ENCODE assay signal across 8 mouse cellular contexts in the genomic region with DNA sequence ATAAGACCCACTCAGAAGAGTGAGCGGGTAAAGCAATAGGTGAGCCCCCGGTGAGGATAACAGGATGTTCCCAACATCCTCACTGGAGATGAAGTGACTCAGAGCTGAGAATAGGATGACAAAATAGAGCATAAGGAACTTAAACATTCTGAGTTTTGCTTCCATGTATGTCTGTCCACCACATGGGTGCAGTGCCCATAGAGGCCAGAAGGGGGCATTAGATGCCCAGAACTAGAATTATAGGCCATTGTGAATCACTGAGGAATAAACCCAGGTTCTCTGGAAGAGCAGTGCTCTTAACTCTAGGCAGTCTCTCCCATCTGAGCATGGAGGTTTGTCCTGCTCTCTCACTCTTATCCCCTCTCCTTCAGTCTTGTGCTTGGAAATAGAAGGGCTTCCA. TPM values are rescaled to one million over a fixed set of nuclear protein-coding genes. Genes with fewer than 3 reads are reported as not detected.
A peak's percentile ranks its signal among the peaks of the same experiment; 100 is the strongest.
DNase-seq lines count a peak whose midpoint lies in the region; ATAC-seq lines count a peak whose summit lies in the region.

No protein-coding gene starts in this region.

- no peaks in the 10 kb centered on the region for H3K36me3 ChIP-seq in forebrain, embryonic 14.5 days (ENCODE audit: control insufficient read depth, insufficient read depth, low read length)
- H3K36me3 ChIP-seq in forebrain, embryonic 16.5 days (ENCODE audit: control insufficient read depth, insufficient read depth), result no peaks in the 10 kb centered on the region
- H3K36me3 ChIP-seq in midbrain, embryonic 11.5 days (ENCODE audit: control insufficient read depth, insufficient read depth, low read length), result no peaks in the 10 kb centered on the region
- no peaks in the 10 kb centered on the region for H3K36me3 ChIP-seq in midbrain, embryonic 16.5 days (ENCODE audit: control insufficient read depth, insufficient read depth, low read length)
- H3K36me3 ChIP-seq in heart, embryonic 11.5 days (ENCODE audit: control insufficient read depth, insufficient read depth, low read length), result 0 out of 2 replicates have a peak, but pooled peaks cover 7% of the 10 kb centered on the region

- no peak overlapping the region for H3K4me3 ChIP-seq in forebrain, embryonic 14.5 days (ENCODE audit: low read depth, low read length)
- no peak overlapping the region for H3K4me3 ChIP-seq in forebrain, embryonic 16.5 days (replicated peaks; ENCODE audit: low read length)
- no peak overlapping the region for H3K4me3 ChIP-seq in midbrain, embryonic 11.5 days (ENCODE audit: low read depth, low read length)
- no peak overlapping the region for H3K4me3 ChIP-seq in midbrain, embryonic 16.5 days (ENCODE audit: low read depth, low read length)
- H3K4me3 ChIP-seq in heart, embryonic 11.5 days (ENCODE audit: low read depth, low read length), result no peak overlapping the region

- no peak overlapping the region for H3K4me2 ChIP-seq in forebrain, embryonic 14.5 days (ENCODE audit: low read length)
- no peak overlapping the region for H3K4me2 ChIP-seq in forebrain, embryonic 16.5 days (ENCODE audit: low read length)
- no peak overlapping the region for H3K4me2 ChIP-seq in midbrain, embryonic 11.5 days
- H3K4me2 ChIP-seq in midbrain, embryonic 16.5 days (ENCODE audit: low read length), result no peak overlapping the region
- H3K4me2 ChIP-seq in heart, embryonic 11.5 days, result no peak overlapping the region

- no peak for ATAC-seq in forebrain, embryonic 14.5 days
- no peak for ATAC-seq in forebrain, embryonic 16.5 days
- ATAC-seq in midbrain, embryonic 11.5 days (ENCODE audit: low FRiP score), result no peak
- no peak for ATAC-seq in midbrain, embryonic 16.5 days
- no peak for ATAC-seq in heart, embryonic 11.5 days (replicated peaks; ENCODE audit: insufficient number of reproducible peaks, low FRiP score, low TSS enrichment)

- no peaks in the 10 kb centered on the region for H3K9me3 ChIP-seq in forebrain, embryonic 14.5 days (replicated peaks; ENCODE audit: control insufficient read depth, low read length)
- H3K9me3 ChIP-seq in forebrain, embryonic 16.5 days (ENCODE audit: control insufficient read depth, low read length), result no peaks in the 10 kb centered on the region
- H3K9me3 ChIP-seq in midbrain, embryonic 11.5 days (ENCODE audit: control insufficient read depth, low read length), result no peaks in the 10 kb centered on the region
- no peaks in the 10 kb centered on the region for H3K9me3 ChIP-seq in midbrain, embryonic 16.5 days (replicated peaks; ENCODE audit: control insufficient read depth, low read length, poor library complexity, severe bottlenecking)
- no peaks in the 10 kb centered on the region for H3K9me3 ChIP-seq in heart, embryonic 11.5 days (replicated peaks; ENCODE audit: control insufficient read depth, low read length)

- peak; percentile 34 for DNase-seq in forebrain, embryonic 14.5 days (ENCODE audit: low spot score)
- DNase-seq in midbrain, embryonic 11.5 days (ENCODE audit: low spot score, missing footprints), result peak; percentile 84
- DNase-seq in embryo, embryonic 11 days, result peak; percentile 41
- DNase-seq in naive thymus-derived CD4-positive, alpha-beta T cell, adult 2 months (ENCODE audit: low read depth), result peak; percentile 33
- DNase-seq in layer of hippocampus, adult 11-12 months (ENCODE audit: low spot score), result no peak

- 91% methylated on average over 2 of the region's 2 CpGs for WGBS in forebrain, embryonic 14.5 days
- WGBS in forebrain, embryonic 16.5 days, result 86% methylated on average over 2 of the region's 2 CpGs
- WGBS in midbrain, embryonic 11.5 days, result 78% methylated on average over 2 of the region's 2 CpGs
- 88% methylated on average over 2 of the region's 2 CpGs for WGBS in midbrain, embryonic 16.5 days
- WGBS in heart, embryonic 11.5 days (ENCODE audit: insufficient replicate concordance), result 78% methylated on average over 2 of the region's 2 CpGs

- no peak overlapping the region for H3K27ac ChIP-seq in forebrain, embryonic 14.5 days (ENCODE audit: low read depth, low read length)
- no peak overlapping the region for H3K27ac ChIP-seq in forebrain, embryonic 16.5 days (ENCODE audit: low read length)
- H3K27ac ChIP-seq in midbrain, embryonic 11.5 days (ENCODE audit: low read depth, low read length), result no peak overlapping the region
- H3K27ac ChIP-seq in midbrain, embryonic 16.5 days (ENCODE audit: low read length), result no peak overlapping the region
- H3K27ac ChIP-seq in heart, embryonic 11.5 days (ENCODE audit: low read depth, low read length), result no peak overlapping the region

- H3K9ac ChIP-seq in forebrain, embryonic 14.5 days (ENCODE audit: low read length), result no peak overlapping the region
- no peak overlapping the region for H3K9ac ChIP-seq in forebrain, embryonic 16.5 days (replicated peaks; ENCODE audit: low read depth, low read length)
- no peak overlapping the region for H3K9ac ChIP-seq in midbrain, embryonic 11.5 days (ENCODE audit: low read length)
- no peak overlapping the region for H3K9ac ChIP-seq in midbrain, embryonic 16.5 days (ENCODE audit: low read depth, low read length)
- H3K9ac ChIP-seq in heart, embryonic 11.5 days (ENCODE audit: low read depth, low read length), result no peak overlapping the region

- no peaks in the 10 kb centered on the region for H3K4me1 ChIP-seq in forebrain, embryonic 14.5 days (ENCODE audit: control insufficient read depth, insufficient read depth, low read length)
- H3K4me1 ChIP-seq in forebrain, embryonic 16.5 days (replicated peaks; ENCODE audit: control insufficient read depth, insufficient read depth, low read length), result no peaks in the 10 kb centered on the region
- peaks cover 3% of the 10 kb centered on the region; the same call in 1 of the 2 replicates for H3K4me1 ChIP-seq in midbrain, embryonic 11.5 days (ENCODE audit: control insufficient read depth, insufficient read depth, low read length)
- 0 out of 2 replicates have a peak, but pooled peaks cover 3% of the 10 kb centered on the region for H3K4me1 ChIP-seq in midbrain, embryonic 16.5 days (ENCODE audit: control insufficient read depth, insufficient read depth, low read length)
- H3K4me1 ChIP-seq in heart, embryonic 11.5 days (ENCODE audit: control insufficient read depth, insufficient read depth, low read length), result no peaks in the 10 kb centered on the region

- no peaks in the 10 kb centered on the region for H3K27me3 ChIP-seq in forebrain, embryonic 14.5 days (replicated peaks; ENCODE audit: control insufficient read depth, insufficient read depth, low read length)
- H3K27me3 ChIP-seq in forebrain, embryonic 16.5 days (replicated peaks; ENCODE audit: control insufficient read depth, insufficient read depth, low read length), result no peaks in the 10 kb centered on the region
- no peaks in the 10 kb centered on the region for H3K27me3 ChIP-seq in midbrain, embryonic 11.5 days (ENCODE audit: control insufficient read depth, insufficient read depth, low read length)
- H3K27me3 ChIP-seq in midbrain, embryonic 16.5 days (ENCODE audit: control insufficient read depth, insufficient read depth, low read depth, low read length), result no peaks in the 10 kb centered on the region
- no peaks in the 10 kb centered on the region for H3K27me3 ChIP-seq in heart, embryonic 11.5 days (ENCODE audit: control insufficient read depth, insufficient read depth, low read length)

RNA-seq across cellular contexts. Expression of a gene that starts 12.4 kb away (rescaled TPM):
- 0.09 and 0.23 TPM in 2 replicates for polyA plus RNA-seq in forebrain, embryonic 14.5 days (2014; fragmentation: Nextera tagmentation; extraction: Ambion mirVana)
- 0.25 and 0.46 TPM in 2 replicates for polyA plus RNA-seq in forebrain, embryonic 16.5 days (2015; fragmentation: Nextera tagmentation; extraction: Ambion mirVana)
- polyA plus RNA-seq in midbrain, embryonic 11.5 days (2014; fragmentation: Nextera tagmentation; extraction: Ambion mirVana), result 0.08 and 0.22 TPM in 2 replicates
- 0.19 and 0.25 TPM in 2 replicates for polyA plus RNA-seq in midbrain, embryonic 16.5 days (2015; fragmentation: Nextera tagmentation; extraction: Ambion mirVana)
- 50.9 and 62.4 TPM in 2 replicates for polyA plus RNA-seq in heart, embryonic 11.5 days (2014; fragmentation: Nextera tagmentation; extraction: Ambion mirVana)

RNA-seq across cellular contexts. Expression of a gene that starts 16.7 kb away (rescaled TPM):
- polyA plus RNA-seq in forebrain, embryonic 14.5 days (2014; fragmentation: Nextera tagmentation; extraction: Ambion mirVana), result 4.7 and 5.8 TPM in 2 replicates
- polyA plus RNA-seq in forebrain, embryonic 16.5 days (2015; fragmentation: Nextera tagmentation; extraction: Ambion mirVana), result 3.6 and 6.0 TPM in 2 replicates
- 4.2 and 5.7 TPM in 2 replicates for polyA plus RNA-seq in midbrain, embryonic 11.5 days (2014; fragmentation: Nextera tagmentation; extraction: Ambion mirVana)
- 4.3 TPM in 2 replicates for polyA plus RNA-seq in midbrain, embryonic 16.5 days (2015; fragmentation: Nextera tagmentation; extraction: Ambion mirVana)
- polyA plus RNA-seq in heart, embryonic 11.5 days (2014; fragmentation: Nextera tagmentation; extraction: Ambion mirVana), result 5.9 and 6.2 TPM in 2 replicates

RNA-seq across cellular contexts. Expression of a gene that starts 56.3 kb away (rescaled TPM):
- not detected in 2 replicates for polyA plus RNA-seq in forebrain, embryonic 14.5 days (2014; fragmentation: Nextera tagmentation; extraction: Ambion mirVana)
- polyA plus RNA-seq in forebrain, embryonic 16.5 days (2015; fragmentation: Nextera tagmentation; extraction: Ambion mirVana), result not detected in 2 replicates
- polyA plus RNA-seq in midbrain, embryonic 11.5 days (2014; fragmentation: Nextera tagmentation; extraction: Ambion mirVana), result not detected in 2 replicates
- polyA plus RNA-seq in midbrain, embryonic 16.5 days (2015; fragmentation: Nextera tagmentation; extraction: Ambion mirVana), result not detected in 2 replicates
- not detected in 2 replicates for polyA plus RNA-seq in heart, embryonic 11.5 days (2014; fragmentation: Nextera tagmentation; extraction: Ambion mirVana)

Comparison
In these comparisons a context has a peak if more than half of its experiments do, and no peak if none do; other contexts are left out.
1. RNA of a gene that starts 12.4 kb away (polyA plus RNA-seq): 50.9 to 62.4 TPM in heart, embryonic 11.5 days; 0.25 to 0.46 TPM in forebrain, embryonic 16.5 days, 0.19 to 0.25 TPM in midbrain, embryonic 16.5 days, 0.09 to 0.23 TPM in forebrain, embryonic 14.5 days and 0.08 to 0.22 TPM in midbrain, embryonic 11.5 days; every median in the first group is over 10 times any median in the second.